Mouse (Mus musculus): ENCODE results near the gene Ccdc28a. TPM values are rescaled to one million over a fixed set of nuclear protein-coding genes. Genes with fewer than 3 reads are reported as not detected.

Ccdc28a gene
- 17.4 TPM for polyA plus RNA-seq (2014; fragmentation: Illumina TruSeq; extraction: RNeasy Lipid Tissue Mini Kit (QIAGEN cat#74804); ENCODE audit: low replicate concordance)

DNA sequence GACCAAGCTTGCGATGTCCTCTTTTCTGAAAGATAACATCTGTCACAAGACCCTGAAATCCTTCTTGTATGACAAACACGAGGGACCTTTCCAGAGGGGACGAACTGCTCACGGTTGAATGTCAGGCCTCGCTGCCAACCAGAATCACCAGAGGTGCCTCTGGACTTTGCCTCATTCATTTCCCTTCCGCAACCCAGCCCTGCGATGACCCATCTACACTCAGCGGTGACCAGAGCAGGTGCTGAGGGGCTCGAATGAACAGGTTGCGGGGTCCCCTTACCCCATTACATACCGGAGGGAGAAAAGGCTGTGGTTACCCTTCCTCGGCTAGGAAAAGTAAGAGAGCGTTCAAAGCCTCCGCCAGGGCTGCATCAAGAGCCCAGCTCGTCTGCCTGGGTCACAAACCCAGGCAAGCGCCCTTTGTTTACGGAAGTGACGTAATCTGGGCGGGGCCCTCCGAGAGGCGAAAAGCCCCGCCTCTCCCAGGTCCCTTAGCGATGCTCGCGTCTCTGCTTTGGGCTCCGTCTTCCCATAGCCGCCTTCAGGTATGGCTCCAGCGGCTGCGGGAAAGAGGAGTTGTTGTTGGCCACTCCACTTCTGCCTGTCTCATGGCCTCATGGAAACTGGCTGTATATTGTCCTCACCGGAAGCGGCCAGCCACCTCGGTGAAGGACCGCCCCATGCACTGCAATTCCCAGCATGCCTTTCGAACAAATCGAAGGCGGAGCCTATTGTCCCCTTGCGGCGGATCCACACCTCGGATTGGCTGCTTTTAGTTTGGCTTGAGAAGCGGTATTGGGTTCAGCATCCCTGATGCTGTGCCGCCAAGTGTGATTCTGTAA, at the start of gene Ccdc28a:
Gene Ccdc28a (minus strand): TSS at position 439 of the 842 bp plus-strand sequence.

DNA sequence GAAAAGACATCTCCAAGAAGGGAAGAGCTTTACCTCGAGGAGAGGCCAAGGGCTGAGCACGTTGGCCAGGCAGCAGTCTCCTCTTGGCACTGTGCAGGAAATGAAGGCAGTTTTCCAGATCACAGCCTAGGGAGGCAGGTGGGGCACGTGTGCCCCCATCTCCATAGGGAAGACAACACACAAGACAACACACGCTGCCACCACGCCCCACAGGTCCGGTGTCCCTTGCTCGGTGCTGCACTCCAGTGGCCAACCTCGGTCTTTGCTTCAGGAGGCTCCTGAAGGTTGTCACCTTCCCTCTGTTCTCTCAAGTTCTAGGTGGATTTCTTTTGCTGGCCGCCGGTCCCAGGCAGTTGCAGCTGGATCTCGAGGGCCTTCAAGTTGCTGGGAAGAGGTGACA, 24.1 kb downstream of the Ccdc28a start, which contains the start of gene Ect2l:
Gene Ect2l (minus strand): TSS at position 165 of the 400 bp plus-strand sequence.

Other genes starting within 250 kb of the Ccdc28a start
- gene Abracl, start 211.7 kb downstream of the Ccdc28a start, polyA plus RNA-seq (2014; fragmentation: Illumina TruSeq; extraction: RNeasy Lipid Tissue Mini Kit (QIAGEN cat#74804); ENCODE audit: low replicate concordance), result 223 TPM
- 11.4 TPM for gene Reps1, start 179.1 kb downstream of the Ccdc28a start, polyA plus RNA-seq (2014; fragmentation: Illumina TruSeq; extraction: RNeasy Lipid Tissue Mini Kit (QIAGEN cat#74804); ENCODE audit: low replicate concordance)
- not detected for gene Ect2l, start 24.1 kb downstream of the Ccdc28a start, polyA plus RNA-seq (2014; fragmentation: Illumina TruSeq; extraction: RNeasy Lipid Tissue Mini Kit (QIAGEN cat#74804); ENCODE audit: low replicate concordance)
- 25.2 TPM for gene Nhsl1, start 84.0 kb upstream of the Ccdc28a start, polyA plus RNA-seq (2014; fragmentation: Illumina TruSeq; extraction: RNeasy Lipid Tissue Mini Kit (QIAGEN cat#74804); ENCODE audit: low replicate concordance)

All from small intestine, adult 10 weeks (tissue).